Mouse (Mus musculus): ENCODE data around the gene 5730507C01Rik.

DNA sequence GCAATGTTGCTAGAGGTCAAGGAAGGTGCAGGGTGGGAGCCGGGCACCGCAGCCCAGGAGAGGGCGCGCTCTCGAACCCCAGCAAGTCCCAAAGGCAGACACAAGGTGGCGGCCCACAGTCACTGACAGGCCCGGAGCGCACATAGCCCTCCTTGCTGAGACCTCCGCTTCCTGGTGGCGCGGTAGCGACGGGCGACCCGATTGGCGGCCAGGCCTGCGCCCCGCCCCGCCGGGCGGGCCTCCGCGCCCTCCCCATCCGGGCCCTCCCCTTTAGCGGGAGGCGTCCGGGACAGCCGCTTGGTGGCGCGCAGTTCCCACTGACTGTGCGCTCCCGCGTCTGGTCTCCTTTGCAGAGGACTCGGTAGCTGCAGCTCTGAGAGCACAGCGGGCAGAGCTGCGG lies at the start of gene 5730507C01Rik:
- TF ChIP-seq CTCF (IDR thresholded peaks at IDR 0.05; ENCODE audit: extremely low read depth, insufficient read depth, insufficient read length, insufficient replicate concordance): no peak
- no peak for TF ChIP-seq POLR2A (IDR thresholded peaks at IDR 0.05; ENCODE audit: low read depth, low read length)
